Mouse (Mus musculus) heart, embryonic 11.5 days (tissue): ENCODE results near the gene Aasdh. TPM values are rescaled to one million over a fixed set of nuclear protein-coding genes. Genes with fewer than 3 reads are reported as not detected.

Source experiments
- ATAC-seq: fragments of 200-750 bp; cut with Nextera tagmentation; replicated peaks from 2 replicates; pipeline ENCODE4 v1.8.0; 2017; ENCODE audit warnings: moderate library complexity; ENCODE audit not compliant: insufficient number of reproducible peaks, low FRiP score, low TSS enrichment
- H3K27ac ChIP-seq: fragments of 300-500 bp; sonication (generic); 2 replicates; pipeline ENCODE4 v1.5.1; 2014; ENCODE audit warnings: mild to moderate bottlenecking, low read depth, low read length
- H3K27me3 ChIP-seq: fragments of 300-500 bp; sonication (generic); 2 replicates; pipeline ENCODE4 v1.6.1; 2014; ENCODE audit warnings: mild to moderate bottlenecking, low read length, mixed read lengths; ENCODE audit not compliant: control insufficient read depth, insufficient read depth
- H3K36me3 ChIP-seq: fragments of 300-500 bp; sonication (generic); 2 replicates; pipeline ENCODE4 v1.6.1; 2014; ENCODE audit warnings: mild to moderate bottlenecking, low read length, moderate library complexity, mixed read lengths; ENCODE audit not compliant: control insufficient read depth, insufficient read depth
- H3K4me1 ChIP-seq: fragments of 300-500 bp; sonication (generic); 2 replicates; pipeline ENCODE4 v1.6.1; 2014; ENCODE audit warnings: low read length; ENCODE audit not compliant: control insufficient read depth, insufficient read depth
- H3K4me2 ChIP-seq: fragments of 300-500 bp; sonication (generic); 2 replicates; pipeline ENCODE4 v1.6.1; 2014; ENCODE audit warnings: mild to moderate bottlenecking, moderate library complexity
- H3K4me3 ChIP-seq: fragments of 300-500 bp; sonication (generic); 2 replicates; pipeline ENCODE4 v1.5.1; 2014; ENCODE audit warnings: low read depth, low read length
- H3K9ac ChIP-seq: fragments of 300-500 bp; sonication (generic); 2 replicates; pipeline ENCODE4 v1.6.1; 2014; ENCODE audit warnings: mild to moderate bottlenecking, low read depth, low read length, moderate library complexity
- H3K9me3 ChIP-seq: fragments of 300-500 bp; sonication (generic); replicated peaks from 2 replicates; pipeline ENCODE4 v1.6.1; 2016; ENCODE audit warnings: low read length; ENCODE audit not compliant: control insufficient read depth
- WGBS: fragments of 180-500 bp; shearing (Covaris S2); extraction: QIAGEN DNeasy Blood & Tissue Kit; methylation state at CpG from one replicate; pipeline ENCODE4 v1.1.7; 2014; ENCODE audit not compliant: insufficient replicate concordance; 5-methylcytosine and 5-hydroxymethylcytosine counted together
- polyA plus RNA-seq: library from polyadenylated mRNA; unstranded; fragments of >200 nt; fragmentation: Nextera tagmentation; extraction: Ambion mirVana; gene quantifications from 2 replicates; pipeline ENCODE4 v1.2.1, GENCODE M21; 2014

Gene Aasdh
- polyA plus RNA-seq, 1 experiment from 2014 or later, result 17.9 TPM

- Histone ChIP-seq H3K4me1 (peaks cover 42% of the 10 kb centered on the region), H3K9ac (peak overlapping the region; percentile 84), H3K4me2 (peak overlapping the region; percentile 98), H3K4me3 (peak overlapping the region; percentile 50), H3K36me3 (no peaks in the 10 kb centered on the region), H3K9me3 (no peaks in the 10 kb centered on the region), H3K27me3 (peaks cover 10% of the 10 kb centered on the region), H3K27ac (peak overlapping the region; percentile 76)
- no peak for ATAC-seq
- 4% methylated on average over 61 of the region's 62 CpGs for WGBS
These were observed 48.0 kb downstream of the Aasdh start for GRCm38 (mm10) chr5:76857103-76858015.

- peaks cover 40% of the 10 kb centered on the region for H3K4me1 ChIP-seq
- peak overlapping the region; percentile 98 for H3K4me2 ChIP-seq
- WGBS, result 11% methylated on average over 25 of the region's 25 CpGs
- no peaks in the 10 kb centered on the region for H3K9me3 ChIP-seq
- H3K9ac ChIP-seq, result peak overlapping the region; percentile 84
- no peaks in the 10 kb centered on the region for H3K36me3 ChIP-seq
- H3K4me3 ChIP-seq, result peak overlapping the region; percentile 50
- no peak for ATAC-seq
- H3K27ac ChIP-seq, result no peak overlapping the region
- H3K27me3 ChIP-seq, result peaks cover 10% of the 10 kb centered on the region
These were observed 49.3 kb downstream of the Aasdh start for GRCm38 (mm10) chr5:76855829-76856600.

- Histone ChIP-seq H3K4me2 (no peak overlapping the region), H3K27ac (no peak overlapping the region), H3K9ac (no peak overlapping the region), H3K27me3 (peaks cover 10% of the 10 kb centered on the region), H3K9me3 (no peaks in the 10 kb centered on the region), H3K4me1 (peaks cover 26% of the 10 kb centered on the region), H3K36me3 (no peaks in the 10 kb centered on the region), H3K4me3 (no peak overlapping the region)
- 15% methylated on average over 10 of the region's 10 CpGs for WGBS
- ATAC-seq, result 0 out of 2 replicates have a peak, but pooled peaks have one; percentile 46
These were observed 51.8 kb downstream of the Aasdh start for GRCm38 (mm10) chr5:76853549-76853948.

GRCm38 (mm10) chr5:76851316-76851715 lies 54.0 kb downstream of the Aasdh start:
- peaks cover 18% of the 10 kb centered on the region for H3K4me1 ChIP-seq
- no peak for ATAC-seq
- no peaks in the 10 kb centered on the region for H3K27me3 ChIP-seq
- no peak overlapping the region for H3K4me2 ChIP-seq
- 77% methylated on average over 4 of the region's 4 CpGs for WGBS
- no peak overlapping the region for H3K4me3 ChIP-seq
- no peaks in the 10 kb centered on the region for H3K9me3 ChIP-seq
- no peak overlapping the region for H3K9ac ChIP-seq
- no peaks in the 10 kb centered on the region for H3K36me3 ChIP-seq
- no peak overlapping the region for H3K27ac ChIP-seq

- H3K9me3 ChIP-seq, result no peaks in the 10 kb centered on the region
- no peak for ATAC-seq
These were observed 58.2 kb downstream of the Aasdh start for GRCm38 (mm10) chr5:76847106-76847505.

GRCm38 (mm10) chr5:76844618-76845186 lies 60.6 kb downstream of the Aasdh start:
- Histone ChIP-seq H3K9ac (no peak overlapping the region), H3K27me3 (no peaks in the 10 kb centered on the region), H3K36me3 (no peaks in the 10 kb centered on the region), H3K4me3 (no peak overlapping the region), H3K4me2 (no peak overlapping the region), H3K27ac (no peak overlapping the region), H3K9me3 (no peaks in the 10 kb centered on the region), H3K4me1 (peaks cover 8% of the 10 kb centered on the region)
- no peak for ATAC-seq
- WGBS, result 74% methylated on average over 14 of the region's 14 CpGs

More at GRCm38 (mm10) chr5:76847106-76847505, 58.2 kb downstream of the Aasdh start:
- WGBS, result 81% methylated on average over 6 of the region's 6 CpGs
- H3K4me1 ChIP-seq, result peaks cover 13% of the 10 kb centered on the region
- no peak overlapping the region for H3K4me3 ChIP-seq
- H3K36me3 ChIP-seq, result no peaks in the 10 kb centered on the region
- no peak overlapping the region for H3K27ac ChIP-seq
- no peak overlapping the region for H3K9ac ChIP-seq
- H3K27me3 ChIP-seq, result no peaks in the 10 kb centered on the region
- no peak overlapping the region for H3K4me2 ChIP-seq

GRCm38 (mm10) chr5:76843851-76844419 lies 61.4 kb downstream of the Aasdh start:
- H3K36me3 ChIP-seq, result no peaks in the 10 kb centered on the region
- H3K4me2 ChIP-seq, result no peak overlapping the region
- no peaks in the 10 kb centered on the region for H3K9me3 ChIP-seq
- 0 out of 2 replicates have a peak overlapping the region, but pooled peaks have one; percentile 11 for H3K9ac ChIP-seq
- H3K27me3 ChIP-seq, result no peaks in the 10 kb centered on the region
- WGBS, result 63% methylated on average over 9 of the region's 9 CpGs
- no peak overlapping the region for H3K4me3 ChIP-seq
- ATAC-seq, result no peak
- H3K27ac ChIP-seq, result no peak overlapping the region
- peaks cover 4% of the 10 kb centered on the region for H3K4me1 ChIP-seq

GRCm38 (mm10) chr5:76843448-76843847 lies 61.9 kb downstream of the Aasdh start:
- Histone ChIP-seq H3K4me3 (no peak overlapping the region), H3K27ac (no peak overlapping the region), H3K9me3 (no peaks in the 10 kb centered on the region), H3K9ac (no peak overlapping the region), H3K4me1 (peaks cover 4% of the 10 kb centered on the region), H3K36me3 (no peaks in the 10 kb centered on the region), H3K4me2 (no peak overlapping the region), H3K27me3 (no peaks in the 10 kb centered on the region)
- WGBS, result 11% methylated on average over 4 of the region's 4 CpGs
- ATAC-seq, result no peak
